Mouse (Mus musculus): ENCODE data around the gene Ecm2.
A peak's percentile ranks its signal among the peaks of the same experiment; 100 is the strongest.

Gene Ecm2

DNA sequence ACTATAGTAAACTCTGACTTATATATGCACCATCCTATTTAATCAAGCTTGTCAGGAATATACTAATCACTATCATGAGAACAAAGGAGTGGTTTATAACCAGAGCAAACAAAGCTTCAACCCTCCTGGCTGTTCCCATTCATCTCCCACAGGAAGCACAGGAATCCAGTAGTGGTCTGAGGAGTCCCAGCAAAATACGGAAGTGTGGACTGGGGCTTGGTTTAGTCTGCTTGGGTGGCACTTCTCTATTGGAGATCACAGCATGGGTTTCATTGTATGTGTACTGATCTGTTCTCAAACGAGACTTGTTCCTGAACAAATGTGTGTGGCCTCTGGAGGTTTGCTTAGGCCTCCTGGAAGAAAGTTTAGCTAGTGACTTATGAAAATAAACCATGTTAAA is 14.2 kb downstream of the Ecm2 start:
- DNase-seq = peak; percentile 67

DNA sequence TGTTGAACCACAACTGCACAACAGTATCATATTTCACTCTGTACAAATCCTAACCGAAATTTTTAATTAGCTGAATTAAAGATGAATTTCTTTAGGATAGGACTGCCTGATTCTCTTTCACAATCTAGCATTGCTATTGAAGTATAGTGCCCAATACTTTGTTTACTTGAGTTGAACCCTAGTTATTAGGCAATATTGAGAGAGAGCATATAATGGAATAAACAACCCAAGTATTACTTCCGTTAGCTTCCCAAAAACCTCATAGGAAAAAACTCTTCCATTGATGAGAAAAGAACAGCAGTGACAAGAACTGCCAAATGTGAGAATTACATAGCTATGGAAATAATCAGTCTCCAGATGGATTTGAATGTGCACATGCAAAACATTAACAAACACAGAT is 21.6 kb downstream of the Ecm2 start:
- DNase-seq = no peak

DNA sequence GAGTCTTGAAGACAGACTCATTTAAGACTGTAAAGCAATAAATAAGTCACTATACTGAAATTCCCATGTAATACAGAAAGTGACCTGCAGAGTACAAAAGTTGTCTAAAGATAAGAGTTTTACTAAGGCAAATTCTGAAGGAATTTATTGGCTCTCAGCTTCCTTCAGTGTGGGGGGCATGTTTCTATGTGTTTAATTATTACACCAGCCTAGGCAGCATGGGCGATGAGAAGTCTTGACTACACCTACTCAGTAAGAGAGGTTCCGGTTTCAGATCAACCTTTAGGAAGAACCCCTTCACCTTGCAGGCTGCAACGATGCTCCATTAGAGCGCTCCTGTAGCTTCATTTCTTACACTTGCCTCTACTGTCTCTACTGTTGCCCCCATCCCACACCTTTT is 26.0 kb downstream of the Ecm2 start:
- no peak for DNase-seq

DNA sequence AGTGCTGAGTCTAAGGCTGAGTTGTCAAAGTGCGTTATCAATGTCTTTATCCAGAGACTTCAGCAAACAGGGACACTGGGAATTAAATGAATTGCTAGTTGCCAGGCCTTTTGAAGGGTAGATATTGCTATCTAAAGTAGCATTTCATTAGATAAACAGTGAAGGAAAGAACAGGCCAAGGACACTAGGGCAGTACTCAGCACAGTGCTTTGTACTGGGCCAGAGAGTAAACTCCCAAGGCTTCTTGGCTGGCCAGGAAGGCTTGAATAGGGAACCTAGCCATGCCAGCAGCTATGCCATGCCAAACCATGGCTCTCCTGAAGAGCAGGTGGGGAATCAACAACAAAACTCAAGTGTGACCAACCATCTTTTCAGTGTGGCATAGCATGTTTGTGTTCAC is 32.3 kb downstream of the Ecm2 start:
- no peak for DNase-seq

DNA sequence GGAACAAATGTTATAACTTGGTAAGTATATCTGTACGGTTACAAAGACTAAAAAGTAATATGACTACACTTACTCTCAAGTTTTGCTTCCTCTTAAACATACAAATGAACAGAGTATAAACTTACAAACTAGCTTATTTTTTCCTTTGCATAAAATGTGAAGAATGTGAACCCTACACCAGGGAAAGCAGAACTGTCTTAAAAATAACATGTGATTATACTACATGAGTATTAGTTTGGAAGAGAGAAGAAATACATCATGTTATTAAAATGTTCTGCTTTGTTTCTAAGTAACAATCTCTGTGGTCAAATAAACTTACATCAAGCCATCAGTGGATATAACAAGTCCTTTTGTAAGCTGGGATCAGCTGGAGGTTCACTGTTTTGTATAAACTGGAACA is 34.1 kb downstream of the Ecm2 start:
- DNase-seq = no peak

DNA sequence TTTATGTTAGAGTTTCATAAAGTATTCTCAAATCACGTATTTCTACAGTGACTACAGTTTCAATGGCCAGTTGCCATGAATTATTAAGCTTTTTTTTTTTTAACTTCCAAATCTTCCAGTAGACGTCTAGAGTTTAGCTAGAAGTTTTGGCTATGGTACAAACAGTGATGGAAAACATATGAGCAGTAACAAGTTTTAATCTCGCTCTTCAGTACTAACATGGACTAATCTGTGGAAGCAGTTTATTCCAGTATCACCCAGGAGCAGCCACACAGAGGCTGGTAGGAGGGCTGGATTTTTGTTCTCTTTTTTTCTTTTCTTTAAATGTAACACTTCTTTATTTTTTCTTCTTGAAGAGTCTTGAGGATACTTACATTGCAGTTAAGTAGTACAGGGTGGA is 39.7 kb downstream of the Ecm2 start, which contains the start of gene Aspn:
TSS of gene Aspn (plus strand) at position 165 of the 400 bp plus-strand sequence.
- no peak for DNase-seq

DNA sequence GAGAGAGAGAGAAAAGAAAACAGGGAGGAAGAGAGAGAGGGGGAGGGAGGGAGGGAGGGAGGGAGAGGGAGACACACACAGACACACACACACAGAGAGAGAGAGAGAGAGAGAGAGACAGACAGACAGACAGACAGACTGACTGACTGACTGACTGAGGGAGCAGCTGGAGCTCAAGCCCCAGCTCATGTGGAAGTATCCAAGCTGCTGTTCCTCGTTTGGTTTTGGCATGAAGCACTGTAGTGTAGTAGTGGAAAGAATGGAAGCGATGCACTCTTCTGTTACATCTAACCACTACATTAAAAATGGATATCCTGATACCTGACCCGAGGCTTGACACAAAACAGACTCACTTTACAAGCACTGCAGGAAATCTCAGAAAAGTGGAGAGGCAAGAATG is 41.0 kb downstream of the Ecm2 start:
- no peak for DNase-seq

DNA sequence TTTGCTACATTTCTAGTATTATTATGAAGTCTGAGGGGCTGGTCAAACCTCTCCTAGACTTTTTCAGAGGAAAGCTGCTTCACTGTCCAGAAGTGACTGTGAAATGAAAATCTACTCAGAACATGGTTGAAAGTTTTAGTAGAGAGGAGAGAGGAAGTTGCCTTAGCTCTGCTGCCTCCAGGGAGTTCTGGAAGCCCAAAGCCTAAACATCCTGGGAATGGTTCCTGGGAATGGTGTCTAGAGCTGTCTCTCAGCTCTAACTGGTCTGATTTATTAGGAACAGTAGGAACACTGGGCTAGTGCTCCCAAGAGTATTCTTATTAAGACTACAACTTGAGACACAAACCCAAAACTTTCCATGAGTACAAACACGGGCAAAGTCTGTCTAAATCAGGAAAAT is 41.9 kb downstream of the Ecm2 start:
- no peak for DNase-seq

DNA sequence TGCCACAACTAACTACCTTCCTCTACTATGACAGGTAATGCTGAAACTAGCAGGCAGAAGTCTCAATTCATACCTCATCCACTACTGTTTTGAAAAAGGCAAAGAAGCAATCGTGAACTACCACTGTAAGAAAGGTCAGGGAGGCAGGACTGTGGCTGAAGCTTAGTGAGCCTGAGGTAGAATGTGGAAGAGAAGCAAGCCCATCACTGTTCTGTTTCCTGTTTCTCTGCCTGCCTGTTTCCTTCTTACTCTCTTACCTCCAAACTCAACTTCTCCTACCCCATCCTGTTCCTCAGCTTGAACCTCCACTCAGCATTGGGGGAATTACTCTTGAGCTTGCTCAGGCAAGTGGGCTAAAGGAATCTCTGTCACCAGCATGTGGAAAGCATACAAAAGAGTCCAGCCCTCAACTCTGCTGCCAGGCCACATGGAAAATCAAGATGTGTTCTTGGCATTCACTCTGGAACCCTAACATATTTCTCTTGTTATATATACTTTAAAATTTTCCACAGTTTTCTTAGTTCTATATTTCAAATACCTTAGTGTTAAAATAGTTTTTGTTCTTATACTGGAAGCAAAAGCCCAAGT is 43.0 kb downstream of the Ecm2 start:
- no peak for DNase-seq

DNA sequence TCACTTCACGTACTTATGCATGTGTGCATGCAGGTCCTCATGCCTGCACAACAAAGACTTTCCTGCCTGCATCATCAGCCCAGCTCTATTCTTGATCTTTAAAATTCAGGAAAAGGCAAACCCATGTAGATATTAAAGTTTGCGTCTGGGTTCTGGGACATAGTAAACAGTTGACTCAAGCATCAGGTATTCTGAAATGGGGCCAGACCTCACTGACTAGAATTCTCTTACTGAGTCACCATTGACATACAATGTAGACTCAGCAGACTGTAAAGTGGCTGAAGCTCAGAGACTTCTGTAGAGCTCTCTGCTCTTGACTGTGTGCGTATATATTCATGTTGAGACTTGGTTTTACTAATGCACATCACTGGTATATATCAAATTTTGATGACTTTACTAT is 45.0 kb downstream of the Ecm2 start:
- DNase-seq = no peak

DNA sequence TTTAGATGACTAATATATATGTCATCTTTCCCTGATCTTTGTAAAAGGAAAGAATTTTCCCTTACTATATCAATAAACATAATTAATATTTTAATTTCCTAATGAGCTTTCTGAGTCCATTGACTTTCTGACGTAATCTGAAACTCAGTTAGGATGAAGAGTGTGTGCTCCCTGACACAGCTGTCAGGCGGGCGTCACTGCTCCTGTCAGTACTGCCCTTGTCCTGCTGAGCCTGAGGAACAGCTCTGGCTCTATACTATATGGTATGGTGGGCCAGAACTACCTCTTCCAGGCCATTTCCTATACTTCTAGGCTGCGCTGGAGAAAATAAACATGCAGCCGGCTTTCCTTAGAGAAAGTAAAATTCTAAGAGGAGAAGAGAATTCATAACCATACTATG is 49.9 kb downstream of the Ecm2 start:
- DNase-seq = no peak

DNA sequence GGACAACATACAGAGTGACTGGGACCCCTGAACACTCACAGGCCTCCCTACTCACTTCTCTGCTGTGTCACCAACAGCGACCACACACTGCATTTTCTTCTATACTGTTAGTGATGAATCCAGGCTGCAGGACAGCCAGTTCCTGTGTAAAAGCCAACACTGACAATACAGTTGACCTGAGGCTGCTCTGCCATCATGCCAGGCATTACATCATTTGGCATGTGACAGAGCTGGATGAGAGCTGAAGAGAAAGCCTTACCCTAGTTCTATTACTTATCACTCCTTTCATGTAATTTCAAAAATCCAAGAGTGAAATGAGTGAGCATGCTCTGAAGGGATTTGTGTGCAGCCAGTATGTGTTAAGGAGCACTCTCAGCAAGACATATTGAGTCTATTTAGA is 51.6 kb downstream of the Ecm2 start:
- no peak for DNase-seq

DNA sequence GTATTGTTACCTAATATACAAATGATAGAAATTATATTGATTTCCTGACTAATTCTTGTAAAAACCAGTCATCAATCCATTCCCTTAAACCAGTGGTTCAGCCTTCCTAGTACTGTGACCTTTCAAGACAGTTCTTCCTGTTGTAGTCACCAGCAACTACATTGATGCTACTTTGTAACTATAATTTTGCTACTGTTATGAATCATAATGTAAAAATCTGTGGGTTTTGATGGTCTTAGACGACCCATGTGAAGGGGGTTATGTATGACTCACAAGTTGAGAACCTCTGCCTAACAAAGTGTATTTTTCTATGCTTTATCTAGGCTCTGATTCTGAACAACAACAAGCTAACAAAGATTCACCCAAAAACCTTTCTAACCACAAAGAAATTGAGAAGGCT is 52.3 kb downstream of the Ecm2 start:
- DNase-seq = no peak

DNA sequence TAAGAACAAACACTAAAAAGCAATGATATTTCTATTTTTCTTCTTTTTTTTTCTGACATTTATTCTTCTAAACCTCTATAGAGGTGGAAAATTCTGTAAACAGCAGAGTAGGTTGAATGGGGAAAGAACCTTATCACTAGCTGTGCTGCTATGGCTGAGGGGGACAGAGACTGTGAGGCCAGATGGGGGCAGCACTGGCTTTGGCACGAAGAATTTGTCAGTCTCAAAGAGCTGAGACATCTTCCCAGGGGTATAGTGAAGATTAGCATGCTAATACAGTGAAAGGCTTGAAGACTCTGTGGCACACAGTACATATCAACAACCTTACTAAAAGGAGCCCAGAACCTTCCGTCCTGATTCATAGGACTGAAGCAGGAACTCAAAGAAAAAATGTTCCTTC is 54.6 kb downstream of the Ecm2 start:
- DNase-seq = peak; percentile 27

DNA sequence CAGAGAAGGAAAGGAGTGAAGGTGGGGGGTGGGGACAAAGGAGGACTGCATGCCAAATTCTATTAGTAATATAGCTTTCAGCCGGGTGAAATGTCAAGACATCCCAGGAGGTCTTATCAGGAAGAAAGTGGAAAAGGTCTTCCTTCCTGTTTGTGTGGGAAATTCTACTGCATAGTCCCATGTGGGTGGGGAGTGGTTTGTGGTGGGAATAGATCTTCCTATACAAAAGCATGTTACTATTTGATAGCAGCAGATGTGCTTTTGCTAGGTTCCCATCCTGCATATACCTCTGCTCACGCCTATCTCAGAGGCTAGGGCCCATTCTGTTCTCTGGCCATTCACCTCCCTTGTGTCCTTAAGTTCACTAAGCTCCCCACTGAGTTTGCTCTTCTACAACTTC is 56.3 kb downstream of the Ecm2 start:
- DNase-seq = no peak

DNA sequence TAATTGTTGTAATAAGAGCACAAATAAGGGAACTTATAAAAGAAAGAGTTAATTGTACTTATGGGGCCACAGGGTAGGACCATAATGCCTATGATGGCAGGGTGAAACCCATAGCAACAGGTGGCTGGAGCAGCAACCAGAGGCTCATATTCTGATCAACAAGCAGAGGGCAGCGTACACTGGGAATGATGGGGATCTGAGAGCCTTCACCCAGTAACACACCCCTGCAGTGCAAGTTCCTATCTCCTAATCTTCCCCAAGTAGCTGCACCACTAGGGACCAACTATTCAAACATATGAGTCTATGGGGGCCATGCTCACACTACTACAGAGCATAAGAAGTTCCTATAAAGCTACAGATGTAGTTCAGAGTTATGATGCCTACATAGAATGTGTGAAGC is 59.7 kb downstream of the Ecm2 start:
- no peak for DNase-seq

DNA sequence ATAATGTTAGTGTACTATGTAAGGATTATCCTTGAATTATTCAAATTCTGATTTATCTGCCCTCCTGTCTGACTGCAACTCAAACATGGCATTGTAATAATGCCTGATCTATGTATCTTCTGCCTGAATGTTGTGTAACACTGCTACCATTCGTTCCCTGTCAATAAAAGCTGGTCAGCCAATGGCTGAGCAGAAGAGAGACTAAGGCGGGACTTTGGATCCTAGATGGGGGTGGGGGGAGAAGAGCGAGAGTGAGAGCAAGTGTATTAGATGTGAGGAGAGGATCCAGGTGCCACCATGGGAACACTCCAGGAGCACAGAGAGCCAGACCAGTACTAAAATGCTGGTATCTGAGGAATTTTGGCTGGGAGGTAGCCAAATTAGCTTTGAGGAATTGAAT is 65.8 kb downstream of the Ecm2 start:
- peak; percentile 9 for DNase-seq

DNA sequence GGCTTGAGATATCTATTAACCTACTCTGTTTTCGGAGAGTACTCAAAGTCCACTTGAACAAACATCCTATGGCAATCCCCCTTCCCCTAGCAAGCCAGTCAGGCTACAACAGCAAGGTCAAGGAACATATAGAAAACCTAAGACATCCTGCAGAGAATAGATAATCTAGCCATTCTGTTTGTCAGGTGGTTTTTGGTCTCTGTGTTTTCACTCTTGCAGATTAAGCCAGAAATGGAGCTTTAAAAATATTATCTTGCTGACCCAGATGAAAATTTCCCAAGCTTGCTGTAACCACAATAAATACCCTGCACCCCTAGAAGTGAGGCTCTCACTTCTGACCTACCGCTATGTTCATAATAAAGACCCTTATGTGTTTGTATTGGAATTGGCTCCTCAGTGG is 66.8 kb downstream of the Ecm2 start:
- no peak for DNase-seq

DNA sequence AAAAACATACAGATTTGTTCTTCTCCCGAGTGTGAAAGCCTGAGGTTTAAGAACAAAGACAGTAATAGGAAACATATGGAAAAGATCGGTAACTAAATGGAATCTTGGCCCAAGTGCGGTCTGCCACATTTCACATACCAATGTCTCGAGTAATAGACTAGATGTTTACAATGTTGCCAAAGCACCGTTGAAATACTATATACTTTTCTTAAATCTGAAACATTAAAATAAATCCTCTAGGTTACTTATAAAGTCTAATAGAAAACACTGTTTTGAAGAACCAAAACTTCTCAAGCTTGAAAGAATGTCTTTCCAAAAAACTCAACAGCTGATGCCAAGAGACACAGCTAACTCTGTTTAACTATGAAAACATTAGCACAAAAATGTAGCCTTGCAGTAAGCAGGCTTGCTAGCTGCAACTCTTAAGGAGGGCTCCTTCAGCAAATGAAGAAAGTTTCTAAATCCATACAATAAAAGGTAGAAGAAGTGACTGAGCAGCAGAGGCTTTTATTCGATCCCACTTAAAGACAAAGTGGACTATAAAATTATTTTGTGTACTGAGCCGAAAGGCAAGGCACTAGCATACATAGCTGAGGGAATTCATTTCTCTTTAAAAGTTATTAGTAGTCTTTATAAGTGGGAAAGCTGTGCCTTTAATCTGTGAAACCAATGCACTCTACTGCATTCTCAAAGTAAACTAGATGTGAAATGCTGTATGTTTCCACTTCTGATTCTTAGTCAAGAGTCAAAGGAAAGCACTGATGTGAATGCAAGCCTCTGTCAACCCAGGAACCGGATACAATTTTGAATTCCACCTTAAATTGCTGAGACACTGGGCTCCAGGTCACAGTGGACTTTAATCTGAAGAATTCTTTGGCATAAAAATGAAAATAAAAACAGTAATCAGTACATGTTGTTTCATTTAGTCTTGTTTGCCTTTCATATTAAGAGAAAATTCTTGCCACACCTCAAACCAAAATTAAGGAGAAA is 77.2 kb downstream of the Ecm2 start, which contains the start of gene Omd:
TSS of gene Omd (plus strand) at position 922 of the 990 bp plus-strand sequence.
- no peak for DNase-seq
